Mouse (Mus musculus): ENCODE results near the gene Prkaa2. TPM values are rescaled to one million over a fixed set of nuclear protein-coding genes. Genes with fewer than 3 reads are reported as not detected.

Gene Prkaa2
- polyA plus RNA-seq (2012; rRNA removed): 8.5 and 11.8 TPM in 2 replicates

DNA sequence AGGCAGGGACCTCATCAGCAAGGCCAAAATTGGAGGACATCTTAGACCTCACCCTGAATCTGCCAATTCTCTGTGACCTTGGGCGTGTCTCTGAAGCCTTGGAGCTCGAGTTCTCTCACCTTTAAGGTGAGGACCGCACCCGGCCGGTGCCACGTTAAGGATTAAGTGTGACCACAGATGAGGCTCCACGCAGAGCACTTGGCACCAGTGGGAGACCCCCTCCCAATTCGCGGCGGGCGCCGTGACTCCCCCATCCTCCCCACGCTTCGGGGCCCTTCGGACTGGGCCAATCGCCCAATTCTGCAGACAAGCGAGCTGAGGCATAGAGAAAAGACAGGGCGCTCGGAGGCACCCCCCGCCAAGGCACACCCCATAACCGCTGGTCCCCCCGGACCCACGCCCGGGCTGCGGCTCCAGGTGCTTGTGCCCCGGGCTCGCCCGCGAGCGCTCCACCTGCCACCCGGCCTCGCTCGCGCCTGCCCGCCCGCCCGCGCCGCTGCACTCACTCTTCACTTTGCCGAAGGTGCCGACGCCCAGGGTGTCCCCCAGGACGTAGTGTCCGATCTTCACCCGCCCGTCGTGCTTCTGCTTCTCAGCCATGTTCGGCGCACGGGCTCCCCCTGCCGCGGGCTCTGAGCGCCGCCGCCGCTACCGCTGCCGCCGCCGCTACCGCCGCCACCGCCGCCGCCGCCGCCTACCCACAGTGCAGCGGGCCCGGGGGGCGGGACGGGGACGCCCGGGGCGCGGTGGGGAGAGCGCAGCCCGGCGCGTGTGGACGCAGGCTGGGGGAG lies at the start of gene Prkaa2:
Gene Prkaa2, minus strand, starts transcription at position 692 of the 791 bp plus-strand sequence.
- peak; percentile 91 for TF ChIP-seq POLR2A (IDR thresholded peaks at IDR 0.05; ENCODE audit: borderline replicate concordance, extremely low read depth, insufficient read depth, insufficient read length, poor library complexity, severe bottlenecking)
- no peak for TF ChIP-seq CTCF (IDR thresholded peaks at IDR 0.05; ENCODE audit: borderline replicate concordance, extremely low read depth, insufficient read depth, insufficient read length)
- peak; percentile 79 for DNase-seq (ENCODE audit: low read depth)

DNA sequence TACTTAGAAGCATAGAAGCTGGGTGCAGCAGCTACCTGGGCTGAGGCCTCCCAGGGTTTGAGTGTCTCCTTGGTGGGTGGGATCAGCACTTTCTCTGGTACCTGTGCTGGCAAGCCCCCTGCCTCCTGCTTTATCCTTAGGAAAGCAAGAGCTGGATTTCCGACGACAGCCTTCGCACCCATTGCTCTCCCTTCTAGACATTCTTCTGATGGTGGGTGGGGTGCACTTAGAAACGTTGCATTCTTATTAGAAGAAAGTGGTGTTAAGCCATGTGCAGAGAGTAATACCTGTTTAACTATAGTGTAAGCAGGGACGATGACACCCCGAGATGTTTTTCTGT lies 49.8 kb upstream of the Prkaa2 start:
- DNase-seq (ENCODE audit: low read depth): no peak
- TF ChIP-seq CTCF (IDR thresholded peaks at IDR 0.05; ENCODE audit: borderline replicate concordance, extremely low read depth, insufficient read depth, insufficient read length) (no peak), POLR2A (IDR thresholded peaks at IDR 0.05; ENCODE audit: borderline replicate concordance, extremely low read depth, insufficient read depth, insufficient read length, poor library complexity, severe bottlenecking) (no peak)

GRCm38 (mm10) chr4:105158651-105159530 lies 49.2 kb upstream of the Prkaa2 start:
- peak; percentile 80 for DNase-seq (ENCODE audit: low read depth)
- TF ChIP-seq POLR2A (IDR thresholded peaks at IDR 0.05; ENCODE audit: borderline replicate concordance, extremely low read depth, insufficient read depth, insufficient read length, poor library complexity, severe bottlenecking): no peak
- TF ChIP-seq CTCF (IDR thresholded peaks at IDR 0.05; ENCODE audit: borderline replicate concordance, extremely low read depth, insufficient read depth, insufficient read length): peak; percentile 34; the same call in 1 of the 2 replicates

GRCm38 (mm10) chr4:105158169-105158555 lies 48.5 kb upstream of the Prkaa2 start:
- peak; percentile 91 for DNase-seq (ENCODE audit: low read depth)
- TF ChIP-seq CTCF (IDR thresholded peaks at IDR 0.05; ENCODE audit: borderline replicate concordance, extremely low read depth, insufficient read depth, insufficient read length) (peak; percentile 37; the same call in 1 of the 2 replicates), POLR2A (IDR thresholded peaks at IDR 0.05; ENCODE audit: borderline replicate concordance, extremely low read depth, insufficient read depth, insufficient read length, poor library complexity, severe bottlenecking) (no peak)

GRCm38 (mm10) chr4:105157276-105158168 lies 47.8 kb upstream of the Prkaa2 start, which contains the start of gene Plpp3:
Gene Plpp3, plus strand, starts transcription at chr4:105157347.
- peak; percentile 98 for DNase-seq (ENCODE audit: low read depth)
- no peak for TF ChIP-seq CTCF (IDR thresholded peaks at IDR 0.05; ENCODE audit: borderline replicate concordance, extremely low read depth, insufficient read depth, insufficient read length)
- peak; percentile 49; the same call in 1 of the 2 replicates for TF ChIP-seq POLR2A (IDR thresholded peaks at IDR 0.05; ENCODE audit: borderline replicate concordance, extremely low read depth, insufficient read depth, insufficient read length, poor library complexity, severe bottlenecking)

DNA sequence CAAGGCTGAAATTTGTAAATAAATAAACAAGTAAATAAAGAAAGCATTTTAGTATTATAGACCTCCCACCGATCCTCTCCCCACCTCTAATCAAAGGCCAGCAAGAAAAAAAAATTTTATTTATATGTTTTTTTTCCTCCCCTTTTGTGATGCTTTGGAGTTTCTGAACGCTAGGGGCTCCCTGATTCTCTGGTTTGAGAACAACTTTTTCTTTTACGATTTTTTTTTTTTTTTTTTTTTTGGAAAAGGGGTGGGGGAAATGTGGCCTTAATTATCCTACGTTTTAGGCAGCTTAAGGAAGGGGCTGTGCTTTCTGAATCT lies 47.2 kb upstream of the Prkaa2 start:
- no peak for DNase-seq (ENCODE audit: low read depth)
- TF ChIP-seq CTCF (IDR thresholded peaks at IDR 0.05; ENCODE audit: borderline replicate concordance, extremely low read depth, insufficient read depth, insufficient read length) (no peak), POLR2A (IDR thresholded peaks at IDR 0.05; ENCODE audit: borderline replicate concordance, extremely low read depth, insufficient read depth, insufficient read length, poor library complexity, severe bottlenecking) (no peak)

GRCm38 (mm10) chr4:105156281-105156680 lies 46.6 kb upstream of the Prkaa2 start:
- no peak for DNase-seq (ENCODE audit: low read depth)
- TF ChIP-seq POLR2A (IDR thresholded peaks at IDR 0.05; ENCODE audit: borderline replicate concordance, extremely low read depth, insufficient read depth, insufficient read length, poor library complexity, severe bottlenecking) (no peak), CTCF (IDR thresholded peaks at IDR 0.05; ENCODE audit: borderline replicate concordance, extremely low read depth, insufficient read depth, insufficient read length) (no peak)

DNA sequence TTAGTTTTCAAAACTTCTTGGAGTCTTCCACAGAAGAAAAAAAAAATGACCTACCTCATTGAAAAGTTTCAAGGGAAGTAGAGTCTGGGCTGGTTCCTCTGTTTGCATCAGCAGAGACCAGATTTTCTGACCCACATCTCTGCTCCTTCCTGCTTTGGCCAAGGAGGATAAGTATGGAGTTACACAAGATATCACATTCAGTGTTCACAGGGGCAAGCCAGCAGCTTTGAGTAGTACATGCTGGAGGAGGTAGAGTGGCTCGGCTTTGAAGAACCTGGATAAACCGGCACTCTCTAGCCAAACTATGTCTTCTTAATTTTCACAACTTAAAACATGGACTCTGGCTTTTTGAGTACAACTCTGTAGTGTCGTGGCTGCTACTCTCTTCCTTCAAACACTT lies 43.5 kb upstream of the Prkaa2 start:
- no peak for DNase-seq (ENCODE audit: low read depth)
- no peak for TF ChIP-seq CTCF (IDR thresholded peaks at IDR 0.05; ENCODE audit: borderline replicate concordance, extremely low read depth, insufficient read depth, insufficient read length)
- no peak for TF ChIP-seq POLR2A (IDR thresholded peaks at IDR 0.05; ENCODE audit: borderline replicate concordance, extremely low read depth, insufficient read depth, insufficient read length, poor library complexity, severe bottlenecking)

GRCm38 (mm10) chr4:105151911-105152690 lies 42.4 kb upstream of the Prkaa2 start:
- peak; percentile 94 for DNase-seq (ENCODE audit: low read depth)
- TF ChIP-seq CTCF (IDR thresholded peaks at IDR 0.05; ENCODE audit: borderline replicate concordance, extremely low read depth, insufficient read depth, insufficient read length) (peak; percentile 89), POLR2A (IDR thresholded peaks at IDR 0.05; ENCODE audit: borderline replicate concordance, extremely low read depth, insufficient read depth, insufficient read length, poor library complexity, severe bottlenecking) (no peak)

DNA sequence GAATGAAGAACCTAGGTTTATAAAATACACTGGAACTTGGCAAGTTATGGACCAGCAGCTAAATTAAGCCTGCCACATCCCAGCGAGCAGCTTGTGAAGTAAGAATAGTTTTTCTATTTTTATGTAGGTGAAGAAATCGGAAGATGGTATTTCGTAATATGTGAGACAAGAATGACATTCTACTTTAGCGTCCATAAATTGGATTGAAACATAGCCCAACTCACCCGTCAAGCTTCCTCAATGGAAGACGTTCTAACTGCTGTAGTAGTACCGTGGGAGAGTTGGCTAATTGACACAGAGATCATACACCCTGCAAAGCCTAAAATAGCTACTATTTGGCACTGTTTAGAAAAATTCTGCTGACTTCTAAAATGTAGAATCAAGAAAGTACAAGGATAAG lies 39.8 kb upstream of the Prkaa2 start:
- no peak for DNase-seq (ENCODE audit: low read depth)
- TF ChIP-seq POLR2A (IDR thresholded peaks at IDR 0.05; ENCODE audit: borderline replicate concordance, extremely low read depth, insufficient read depth, insufficient read length, poor library complexity, severe bottlenecking) (no peak), CTCF (IDR thresholded peaks at IDR 0.05; ENCODE audit: borderline replicate concordance, extremely low read depth, insufficient read depth, insufficient read length) (no peak)

Measured in brain, embryonic 14.5 days (tissue).